Mouse (Mus musculus) embryonic facial prominence, embryonic 14.5 days (tissue): ENCODE data around the gene Rps17. TPM values are rescaled to one million over a fixed set of nuclear protein-coding genes. Genes with fewer than 3 reads are reported as not detected.

Experiments
- ATAC-seq: fragments of 200-750 bp; cut with Nextera tagmentation; 2 replicates; pipeline ENCODE4 v1.8.0; 2017; ENCODE audit warnings: low read depth, moderate number of reproducible peaks, moderate TSS enrichment
- DNase-seq: peaks from one replicate; pipeline ENCODE4 v3.0.0-alpha.2; 2015; ENCODE audit warnings: low spot score
- H3K27ac ChIP-seq: fragments of 300-500 bp; sonication (generic); replicated peaks from 2 replicates; pipeline ENCODE4 v1.5.1; 2014; ENCODE audit warnings: low read depth, mild to moderate bottlenecking, low read length, moderate library complexity
- H3K27me3 ChIP-seq: fragments of 300-500 bp; sonication (generic); replicated peaks from 2 replicates; pipeline ENCODE4 v1.6.1; 2014; ENCODE audit warnings: low read length; ENCODE audit not compliant: control insufficient read depth, insufficient read depth
- H3K36me3 ChIP-seq: fragments of 300-500 bp; sonication (generic); 2 replicates; pipeline ENCODE4 v1.6.1; 2014; ENCODE audit warnings: low read length, mixed read lengths; ENCODE audit not compliant: control insufficient read depth, insufficient read depth
- H3K4me1 ChIP-seq: fragments of 300-500 bp; sonication (generic); 2 replicates; pipeline ENCODE4 v1.6.1; 2014; ENCODE audit warnings: antibody characterized with exemption, low read length; ENCODE audit not compliant: control insufficient read depth, insufficient read depth
- H3K4me2 ChIP-seq: fragments of 300-500 bp; sonication (generic); 2 replicates; pipeline ENCODE4 v1.6.1; 2014; ENCODE audit warnings: low read depth, mild to moderate bottlenecking, low read length, moderate library complexity, mixed read lengths
- H3K4me3 ChIP-seq: fragments of 300-500 bp; sonication (generic); 2 replicates; pipeline ENCODE4 v1.5.1; 2014; ENCODE audit warnings: low read depth, mild to moderate bottlenecking, low read length
- H3K9ac ChIP-seq: fragments of 300-500 bp; sonication (generic); 2 replicates; pipeline ENCODE4 v1.6.1; 2014; ENCODE audit warnings: low read depth, mild to moderate bottlenecking, low read length, moderate library complexity, mixed read lengths
- H3K9me3 ChIP-seq: fragments of 300-500 bp; sonication (generic); 2 replicates; pipeline ENCODE4 v1.6.1; 2016; ENCODE audit warnings: low read length; ENCODE audit not compliant: control insufficient read depth
- WGBS: fragments of 180-500 bp; shearing (Covaris S2); extraction: QIAGEN DNeasy Blood & Tissue Kit; methylation state at CpG from one replicate; pipeline ENCODE4 v1.1.7; 2014; 5-methylcytosine and 5-hydroxymethylcytosine counted together
- polyA plus RNA-seq: library from polyadenylated mRNA; unstranded; fragments of >200 nt; fragmentation: Nextera tagmentation; extraction: Ambion mirVana; gene quantifications from 2 replicates; pipeline ENCODE4 v1.2.1, GENCODE M21; 2014

The Rps17 gene
- polyA plus RNA-seq, 1 experiment from 2014 or later, result 1,410 TPM

DNA sequence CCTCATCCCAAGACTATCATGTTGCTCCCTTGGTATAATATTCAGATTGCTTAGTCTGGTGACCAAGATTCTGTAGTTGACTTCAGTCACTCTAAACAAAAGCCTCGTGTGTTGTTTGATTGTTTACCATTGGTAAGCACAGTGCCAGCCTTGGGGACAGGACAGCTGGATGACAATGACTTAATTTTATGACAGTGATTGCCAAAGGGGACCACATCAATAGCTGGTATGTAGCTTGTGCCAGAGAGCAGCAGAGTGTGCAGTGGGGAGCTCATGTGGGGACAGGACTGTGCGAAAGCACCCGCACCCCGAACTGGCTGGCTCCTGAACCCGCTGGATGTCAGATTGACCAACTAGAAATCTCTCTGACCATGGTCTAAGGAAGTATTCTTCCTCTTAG lies 40.4 kb downstream of the Rps17 start:
- Histone ChIP-seq H3K36me3 (no peaks in the 10 kb centered on the region), H3K27me3 (no peaks in the 10 kb centered on the region), H3K4me2 (no peak overlapping the region), H3K27ac (no peak overlapping the region), H3K9me3 (no peaks in the 10 kb centered on the region), H3K4me3 (no peak overlapping the region), H3K4me1 (no peaks in the 10 kb centered on the region), H3K9ac (no peak overlapping the region)
- DNase-seq (no peak), ATAC-seq (no peak)
- 84% methylated on average over 5 of the region's 5 CpGs for WGBS

DNA sequence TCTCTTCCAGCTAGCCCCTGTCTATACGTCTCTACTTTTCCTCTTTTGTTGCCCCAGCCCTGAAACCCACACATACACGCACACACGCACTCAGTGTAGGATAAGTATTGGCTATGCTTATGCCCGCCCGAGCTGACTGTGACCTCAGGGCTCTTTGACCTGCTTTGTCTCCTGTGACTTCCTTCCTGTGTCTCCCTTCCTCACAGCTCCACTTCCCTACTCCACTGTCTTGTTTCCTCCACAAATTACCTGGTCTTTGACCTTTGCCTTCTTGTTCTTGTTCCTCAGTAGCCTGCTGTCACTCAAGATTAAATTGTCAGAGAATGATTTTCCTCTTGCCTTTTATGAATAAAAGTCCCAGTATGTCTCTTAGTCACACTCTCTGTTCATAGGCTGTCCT lies 41.0 kb downstream of the Rps17 start:
- ATAC-seq (no peak), DNase-seq (no peak)
- WGBS, result 56% methylated on average over 5 of the region's 5 CpGs
- H3K9ac ChIP-seq, result no peak overlapping the region
- no peak overlapping the region for H3K4me2 ChIP-seq
- no peaks in the 10 kb centered on the region for H3K9me3 ChIP-seq
- H3K4me3 ChIP-seq, result no peak overlapping the region
- H3K27ac ChIP-seq, result no peak overlapping the region
- H3K4me1 ChIP-seq, result no peaks in the 10 kb centered on the region
- H3K36me3 ChIP-seq, result no peaks in the 10 kb centered on the region
- H3K27me3 ChIP-seq, result no peaks in the 10 kb centered on the region

DNA sequence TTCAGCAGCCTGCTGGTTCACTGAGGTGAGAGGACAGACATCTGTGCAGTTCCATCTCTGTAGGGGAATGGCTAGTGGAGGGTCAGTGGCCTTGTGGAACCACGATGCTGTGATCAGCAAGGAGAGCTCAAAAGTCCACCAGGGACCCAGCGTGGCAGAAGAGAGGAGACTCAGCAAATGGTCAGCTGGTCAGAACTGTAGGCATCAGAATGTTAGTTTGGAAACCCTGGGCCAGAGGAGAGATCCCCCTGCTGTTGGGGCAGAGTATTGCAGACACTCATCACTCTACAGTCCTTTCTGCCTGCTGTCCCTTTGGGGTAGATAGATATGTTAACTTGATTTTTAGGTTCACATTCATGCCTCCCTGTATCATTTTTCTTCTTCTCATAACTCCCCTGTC lies 41.4 kb downstream of the Rps17 start:
- WGBS, result 100% methylated on average over 2 of the region's 2 CpGs
- Histone ChIP-seq H3K9ac (no peak overlapping the region), H3K27me3 (no peaks in the 10 kb centered on the region)

DNA sequence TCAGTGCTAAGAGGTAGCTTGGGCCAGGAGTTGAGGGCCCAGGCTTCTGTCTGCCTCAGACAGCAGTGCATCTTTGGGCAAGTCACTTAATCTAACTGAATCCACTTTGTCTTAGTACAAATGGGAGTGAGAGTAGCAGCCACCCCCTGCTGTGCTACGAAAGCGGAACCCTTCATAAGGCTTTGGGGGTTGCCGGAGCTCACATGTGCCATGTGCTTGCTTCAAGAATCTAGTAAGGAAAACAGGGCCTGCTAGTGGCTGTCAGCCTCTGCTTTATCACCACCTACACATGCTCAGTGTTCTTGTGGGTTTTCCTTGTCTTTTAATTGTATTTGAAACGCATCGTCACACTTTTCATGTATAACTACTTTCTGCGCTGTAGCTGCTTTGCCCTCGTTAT lies 43.7 kb downstream of the Rps17 start:
- Histone ChIP-seq H3K36me3 (no peaks in the 10 kb centered on the region), H3K9ac (0 out of 2 replicates have a peak overlapping the region, but pooled peaks have one; percentile 5), H3K4me2 (no peak overlapping the region), H3K4me1 (no peaks in the 10 kb centered on the region), H3K27me3 (no peaks in the 10 kb centered on the region), H3K27ac (no peak overlapping the region), H3K4me3 (no peak overlapping the region), H3K9me3 (no peaks in the 10 kb centered on the region)
- 63% methylated on average over 7 of the region's 7 CpGs for WGBS
- DNase-seq (no peak), ATAC-seq (no peak)

More for the DNA sequence above, 41.4 kb downstream of the Rps17 start:
- H3K4me2 ChIP-seq, result no peak overlapping the region
- ATAC-seq, result no peak
- H3K36me3 ChIP-seq, result no peaks in the 10 kb centered on the region
- no peak overlapping the region for H3K4me3 ChIP-seq
- H3K27ac ChIP-seq, result no peak overlapping the region
- DNase-seq, result no peak
- no peaks in the 10 kb centered on the region for H3K9me3 ChIP-seq
- H3K4me1 ChIP-seq, result no peaks in the 10 kb centered on the region

DNA sequence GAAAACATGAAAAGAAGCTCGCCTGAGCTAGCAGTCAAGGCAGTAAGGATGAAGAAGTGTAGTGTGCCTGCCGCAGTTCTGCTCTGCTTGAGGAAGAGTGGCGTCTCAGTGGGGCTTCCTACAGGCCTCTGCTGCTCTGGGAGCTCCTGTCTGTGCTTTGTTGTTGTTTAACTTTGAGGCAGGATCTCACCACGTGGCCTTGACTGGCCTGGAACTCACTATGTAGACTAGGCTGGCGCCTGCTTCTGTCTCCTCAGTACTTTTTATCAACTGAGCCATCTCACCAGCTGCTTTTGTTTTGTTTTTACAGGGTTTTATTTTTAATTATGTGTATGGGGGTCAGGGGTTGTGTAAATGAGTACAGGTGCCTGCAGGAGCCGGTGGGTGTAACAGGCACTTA lies 46.8 kb downstream of the Rps17 start:
- H3K4me1 ChIP-seq, result no peaks in the 10 kb centered on the region
- ATAC-seq (no peak), DNase-seq (no peak)
- no peak overlapping the region for H3K9ac ChIP-seq
- no peaks in the 10 kb centered on the region for H3K27me3 ChIP-seq
- H3K4me2 ChIP-seq, result no peak overlapping the region
- WGBS, result 32% methylated on average over 6 of the region's 6 CpGs
- H3K4me3 ChIP-seq, result no peak overlapping the region
- H3K9me3 ChIP-seq, result no peaks in the 10 kb centered on the region
- no peak overlapping the region for H3K27ac ChIP-seq
- H3K36me3 ChIP-seq, result no peaks in the 10 kb centered on the region

DNA sequence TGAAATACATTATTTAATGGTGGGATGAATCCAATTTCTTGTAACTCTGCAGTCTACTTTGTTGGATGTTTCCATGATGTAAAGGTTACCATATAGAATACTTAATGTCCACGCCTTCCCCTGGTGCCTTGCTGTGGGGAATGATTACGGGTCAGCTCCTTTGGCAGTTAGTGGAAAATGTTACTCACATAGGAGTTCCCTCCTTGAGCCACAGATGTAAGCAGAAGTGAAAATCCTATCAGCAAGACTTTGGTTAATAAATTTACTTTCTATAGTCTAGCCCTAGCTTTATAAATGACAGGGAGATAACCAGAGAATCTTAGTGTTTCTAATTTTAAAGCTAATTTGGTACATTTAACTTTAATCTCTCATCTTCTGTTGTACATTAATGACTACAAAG lies 49.9 kb downstream of the Rps17 start:
- Histone ChIP-seq H3K27ac (no peak overlapping the region), H3K9me3 (no peaks in the 10 kb centered on the region), H3K9ac (no peak overlapping the region), H3K4me3 (no peak overlapping the region), H3K27me3 (no peaks in the 10 kb centered on the region), H3K4me2 (no peak overlapping the region), H3K4me1 (no peaks in the 10 kb centered on the region), H3K36me3 (no peaks in the 10 kb centered on the region)
- no peak for DNase-seq
- 89% methylated on average over 2 of the region's 2 CpGs for WGBS
- ATAC-seq, result no peak

Other genes starting within 250 kb of the Rps17 start
- 0.07 TPM in 1 of 2 replicates, not detected in the other for gene Slc28a1, start 230.5 kb downstream of the Rps17 start, polyA plus RNA-seq
- gene Pde8a, start 131.7 kb downstream of the Rps17 start, polyA plus RNA-seq, result 9.3 and 9.6 TPM in 2 replicates
- 2.4 and 3.4 TPM in 2 replicates for gene Cpeb1, start 110.2 kb upstream of the Rps17 start, polyA plus RNA-seq
- 4.9 and 7.2 TPM in 2 replicates for gene Ap3b2, start 148.7 kb upstream of the Rps17 start, polyA plus RNA-seq
- not detected in 2 replicates for gene BC048679, start 153.0 kb upstream of the Rps17 start, polyA plus RNA-seq
- 3.7 and 5.0 TPM in 2 replicates for gene Fsd2, start 221.7 kb upstream of the Rps17 start, polyA plus RNA-seq
- gene Whamm, start 226.0 kb upstream of the Rps17 start, polyA plus RNA-seq, result 6.9 and 7.3 TPM in 2 replicates